Mouse (Mus musculus): ENCODE data around the gene Vmn1r213.

DNA sequence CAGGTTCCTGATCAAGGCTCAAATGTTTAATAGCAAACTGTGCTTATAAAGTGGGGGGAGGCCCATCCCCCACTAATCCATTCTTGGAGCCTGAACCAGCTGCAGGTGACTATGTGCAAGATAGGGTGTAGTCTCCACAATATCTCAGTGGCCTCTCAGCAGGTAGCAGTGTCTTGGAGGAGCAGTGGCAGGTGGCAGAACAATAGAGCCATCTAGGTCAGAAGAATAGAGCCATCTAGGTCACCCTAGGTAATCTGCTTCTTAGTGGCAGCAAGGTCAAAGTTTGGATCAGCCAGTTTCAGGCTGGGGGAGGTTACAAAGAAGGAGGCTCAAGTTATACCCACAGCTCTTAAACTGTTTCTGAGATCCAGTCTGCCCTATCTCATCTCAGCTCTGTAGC lies 17.4 kb downstream of the Vmn1r213 start:
- no peak for TF ChIP-seq CTCF (IDR thresholded peaks at IDR 0.05; ENCODE audit: low read depth, low read length)
- TF ChIP-seq POLR2A (IDR thresholded peaks at IDR 0.05; ENCODE audit: extremely low read depth, insufficient read depth, low read length): no peak
